Mouse (Mus musculus): ENCODE measurements around the gene Tor1a. TPM values are rescaled to one million over a fixed set of nuclear protein-coding genes. Genes with fewer than 3 reads are reported as not detected.

The Tor1a gene
- polyA plus RNA-seq (2012; ENCODE audit: insufficient read depth, insufficient read length, low replicate concordance, missing spikeins): not detected in 2 replicates

- Histone ChIP-seq H3K4me1 (ENCODE audit: control insufficient read depth, insufficient read depth, low read length) (peaks cover 25% of the 10 kb centered on the region), H3K27ac (ENCODE audit: insufficient read depth, low read depth, low read length) (0 out of 2 replicates have a peak within 1 kb of the TSS, but pooled peaks have one; percentile 18), H3K4me3 (ENCODE audit: insufficient read depth, low read depth, low read length) (peak within 1 kb of the TSS; percentile 77)
- WGBS: 2% methylated on average over 59 of the region's 59 CpGs
- TF ChIP-seq POLR2A (IDR thresholded peaks at IDR 0.05; ENCODE audit: insufficient read depth, low read depth, low read length) (peak; percentile 81), CTCF (IDR thresholded peaks at IDR 0.05; ENCODE audit: insufficient read depth, low read depth, low read length) (no peak)
These were observed at the start of gene Tor1a for GRCm38 (mm10) chr2:30967352-30968327. Tor1a (minus strand) TSS chr2:30967933.

DNA sequence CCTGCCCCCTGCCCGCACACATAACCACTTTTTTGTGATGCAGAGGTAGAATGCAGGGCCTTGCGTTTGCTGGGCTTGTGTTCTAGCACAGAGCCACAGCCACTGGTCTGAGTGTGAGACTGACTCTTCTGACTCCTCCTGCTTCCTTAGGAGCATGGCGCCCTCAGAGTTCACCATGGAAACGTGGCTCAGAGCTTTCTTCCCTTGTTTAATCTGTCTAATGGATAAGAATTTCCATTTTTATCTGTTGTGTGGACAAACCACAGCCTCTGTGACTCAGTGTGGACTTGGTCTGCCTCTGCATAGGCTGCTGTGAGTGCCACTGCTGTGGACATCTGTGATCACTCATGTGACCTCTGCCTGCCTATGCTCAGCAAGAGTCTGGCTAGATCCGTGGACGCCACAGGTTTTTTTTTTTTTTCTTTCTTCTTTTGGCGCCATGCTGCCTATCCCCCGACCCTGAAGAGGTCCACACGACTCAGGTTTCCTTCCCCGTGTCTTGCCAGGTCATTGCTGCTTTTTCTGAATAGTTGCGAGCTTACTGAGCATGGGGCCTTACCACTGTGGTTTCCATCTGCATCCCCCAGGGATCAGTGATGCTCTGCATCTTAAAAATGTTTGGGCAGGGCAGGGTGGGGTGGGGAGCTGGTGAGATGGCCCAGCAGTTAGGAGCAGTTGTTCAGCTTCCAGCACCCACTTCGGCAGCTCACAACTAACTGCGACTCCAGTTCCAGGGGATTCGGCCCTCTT, 45.8 kb upstream of the Tor1a start:
- Histone ChIP-seq H3K4me3 (ENCODE audit: insufficient read depth, low read depth, low read length) (no peak overlapping the region), H3K27ac (ENCODE audit: insufficient read depth, low read depth, low read length) (no peak overlapping the region), H3K4me1 (ENCODE audit: control insufficient read depth, insufficient read depth, low read length) (no peaks in the 10 kb centered on the region)
- WGBS: 77% methylated on average over 14 of the region's 14 CpGs
- TF ChIP-seq CTCF (IDR thresholded peaks at IDR 0.05; ENCODE audit: insufficient read depth, low read depth, low read length) (no peak), POLR2A (IDR thresholded peaks at IDR 0.05; ENCODE audit: insufficient read depth, low read depth, low read length) (no peak)

- no peak overlapping the region for H3K27ac ChIP-seq (ENCODE audit: insufficient read depth, low read depth, low read length)
- WGBS: 94% methylated on average over 5 of the region's 5 CpGs
- no peaks in the 10 kb centered on the region for H3K4me1 ChIP-seq (ENCODE audit: control insufficient read depth, insufficient read depth, low read length)
- no peak overlapping the region for H3K4me3 ChIP-seq (ENCODE audit: insufficient read depth, low read depth, low read length)
- TF ChIP-seq CTCF (IDR thresholded peaks at IDR 0.05; ENCODE audit: insufficient read depth, low read depth, low read length) (no peak), POLR2A (IDR thresholded peaks at IDR 0.05; ENCODE audit: insufficient read depth, low read depth, low read length) (no peak)
These were observed 39.5 kb upstream of the Tor1a start for GRCm38 (mm10) chr2:31007208-31007607.

- H3K27ac ChIP-seq (ENCODE audit: insufficient read depth, low read depth, low read length): no peak overlapping the region
- no peak for TF ChIP-seq CTCF (IDR thresholded peaks at IDR 0.05; ENCODE audit: insufficient read depth, low read depth, low read length)
- no peak for TF ChIP-seq POLR2A (IDR thresholded peaks at IDR 0.05; ENCODE audit: insufficient read depth, low read depth, low read length)
- 83% methylated on average over 5 of the region's 5 CpGs for WGBS
- no peaks in the 10 kb centered on the region for H3K4me1 ChIP-seq (ENCODE audit: control insufficient read depth, insufficient read depth, low read length)
- no peak overlapping the region for H3K4me3 ChIP-seq (ENCODE audit: insufficient read depth, low read depth, low read length)
These were observed 38.7 kb upstream of the Tor1a start for GRCm38 (mm10) chr2:31006434-31006833.

GRCm38 (mm10) chr2:31005453-31005852, 37.7 kb upstream of the Tor1a start:
- TF ChIP-seq POLR2A (IDR thresholded peaks at IDR 0.05; ENCODE audit: insufficient read depth, low read depth, low read length): no peak
- Histone ChIP-seq H3K4me3 (ENCODE audit: insufficient read depth, low read depth, low read length) (no peak overlapping the region), H3K4me1 (ENCODE audit: control insufficient read depth, insufficient read depth, low read length) (no peaks in the 10 kb centered on the region), H3K27ac (ENCODE audit: insufficient read depth, low read depth, low read length) (no peak overlapping the region)
- WGBS: 81% methylated on average over 2 of the region's 2 CpGs

DNA sequence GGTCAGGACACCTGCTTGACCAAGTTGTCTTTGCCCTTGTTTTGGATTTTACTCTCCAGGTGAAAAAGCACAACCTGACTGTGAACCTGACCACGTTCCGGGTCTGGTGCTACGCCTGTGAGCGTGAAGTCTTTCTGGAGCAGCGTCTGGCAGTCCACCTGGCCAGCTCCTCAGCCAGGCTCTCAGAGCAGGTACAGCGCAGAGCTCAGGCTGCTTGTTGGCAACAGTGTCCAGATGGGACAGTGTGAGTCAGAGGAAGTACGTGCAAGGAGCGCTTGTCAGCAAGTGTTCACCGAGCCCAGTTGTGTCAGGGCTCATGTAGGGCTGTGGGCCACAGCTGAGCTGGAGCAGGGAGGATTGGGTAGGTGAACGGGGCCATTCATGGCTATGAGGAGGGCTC, 35.1 kb upstream of the Tor1a start:
- no peak overlapping the region for H3K4me3 ChIP-seq (ENCODE audit: insufficient read depth, low read depth, low read length)
- TF ChIP-seq POLR2A (IDR thresholded peaks at IDR 0.05; ENCODE audit: insufficient read depth, low read depth, low read length): no peak
- TF ChIP-seq CTCF (IDR thresholded peaks at IDR 0.05; ENCODE audit: insufficient read depth, low read depth, low read length): no peak
- WGBS: 93% methylated on average over 10 of the region's 10 CpGs
- no peaks in the 10 kb centered on the region for H3K4me1 ChIP-seq (ENCODE audit: control insufficient read depth, insufficient read depth, low read length)
- H3K27ac ChIP-seq (ENCODE audit: insufficient read depth, low read depth, low read length): no peak overlapping the region

- WGBS: 77% methylated on average over 8 of the region's 8 CpGs
- Histone ChIP-seq H3K27ac (ENCODE audit: insufficient read depth, low read depth, low read length) (no peak overlapping the region), H3K4me3 (ENCODE audit: insufficient read depth, low read depth, low read length) (no peak overlapping the region)
These were observed 30.9 kb upstream of the Tor1a start for GRCm38 (mm10) chr2:30998443-30999260.

DNA sequence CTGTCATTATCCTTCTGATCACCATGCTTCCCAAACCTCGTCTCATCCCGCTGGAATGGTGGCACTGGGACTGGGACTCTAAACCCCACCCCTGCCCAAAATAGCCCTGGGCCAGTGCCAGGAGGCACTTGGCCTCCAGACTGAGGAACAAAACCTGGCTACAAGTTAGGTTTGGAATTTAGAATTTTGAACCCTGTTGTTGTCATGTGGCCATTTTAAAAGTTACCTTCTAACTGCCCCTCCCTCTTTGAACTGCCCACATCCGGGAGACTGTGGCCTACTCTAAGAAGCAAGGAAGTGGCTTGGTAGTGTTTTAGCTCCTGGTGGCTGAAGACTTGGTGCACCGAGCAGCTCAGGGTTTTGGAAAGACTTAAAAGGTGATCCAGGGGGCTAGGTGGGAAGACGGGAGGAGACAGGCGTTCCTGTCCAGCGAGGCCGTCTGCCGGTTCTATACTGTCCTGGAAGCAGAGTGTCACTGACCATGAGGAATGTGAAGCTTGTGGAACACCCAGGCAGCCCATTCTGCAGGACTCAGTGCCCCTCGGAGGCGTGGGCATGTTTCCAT, 27.8 kb upstream of the Tor1a start:
- no peak overlapping the region for H3K27ac ChIP-seq (ENCODE audit: insufficient read depth, low read depth, low read length)
- 64% methylated on average over 11 of the region's 11 CpGs for WGBS

More at GRCm38 (mm10) chr2:30998443-30999260, 30.9 kb upstream of the Tor1a start:
- TF ChIP-seq POLR2A (IDR thresholded peaks at IDR 0.05; ENCODE audit: insufficient read depth, low read depth, low read length) (no peak), CTCF (IDR thresholded peaks at IDR 0.05; ENCODE audit: insufficient read depth, low read depth, low read length) (no peak)
- peaks cover 13% of the 10 kb centered on the region for H3K4me1 ChIP-seq (ENCODE audit: control insufficient read depth, insufficient read depth, low read length)

More for the DNA sequence above, 27.8 kb upstream of the Tor1a start:
- Histone ChIP-seq H3K4me1 (ENCODE audit: control insufficient read depth, insufficient read depth, low read length) (peaks cover 13% of the 10 kb centered on the region), H3K4me3 (ENCODE audit: insufficient read depth, low read depth, low read length) (no peak overlapping the region)
- TF ChIP-seq POLR2A (IDR thresholded peaks at IDR 0.05; ENCODE audit: insufficient read depth, low read depth, low read length) (no peak), CTCF (IDR thresholded peaks at IDR 0.05; ENCODE audit: insufficient read depth, low read depth, low read length) (no peak)
